Mouse (Mus musculus): ENCODE data around the gene Pacrg. TPM values are rescaled to one million over a fixed set of nuclear protein-coding genes. Genes with fewer than 3 reads are reported as not detected.

The Pacrg gene
- polyA plus RNA-seq, 1 experiment from 2014 or later: 22.5 TPM

DNA sequence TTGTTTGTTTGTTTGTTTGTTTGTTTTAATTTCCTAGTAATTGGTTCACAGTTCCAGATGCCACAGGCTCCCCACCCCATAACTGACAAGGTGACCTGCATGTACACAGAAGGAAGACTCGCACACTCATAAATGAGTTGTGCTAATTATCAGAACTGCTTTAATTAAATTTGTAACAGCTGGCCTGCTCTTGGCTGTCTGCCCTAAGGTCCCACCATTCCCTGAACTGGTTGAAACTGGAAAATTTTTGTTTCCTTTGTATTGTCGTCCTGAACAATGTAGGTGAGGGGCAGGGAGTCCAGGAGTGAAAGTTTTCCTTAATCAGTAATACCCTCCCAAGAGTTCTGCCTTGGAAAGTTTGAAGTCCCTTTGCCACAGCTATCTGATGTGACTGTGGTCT is 219.5 kb downstream of the Pacrg start:
- H3K4me3 ChIP-seq (ENCODE audit: low read depth, low read length): no peak overlapping the region
- no peaks in the 10 kb centered on the region for H3K9me3 ChIP-seq (replicated peaks; ENCODE audit: control insufficient read depth, low read length, poor library complexity, severe bottlenecking)
- H3K27ac ChIP-seq (ENCODE audit: low read length): no peak overlapping the region
- H3K9ac ChIP-seq (ENCODE audit: low read depth, low read length): no peak overlapping the region
- no peak for ATAC-seq
- WGBS: 66% methylated on average over 2 of the region's 2 CpGs
- no peaks in the 10 kb centered on the region for H3K4me1 ChIP-seq (ENCODE audit: control insufficient read depth, insufficient read depth, low read length)
- H3K4me2 ChIP-seq (ENCODE audit: low read length): no peak overlapping the region
- H3K27me3 ChIP-seq (ENCODE audit: control insufficient read depth, insufficient read depth, low read depth, low read length): no peaks in the 10 kb centered on the region
- H3K36me3 ChIP-seq (ENCODE audit: control insufficient read depth, insufficient read depth, low read length): no peaks in the 10 kb centered on the region

DNA sequence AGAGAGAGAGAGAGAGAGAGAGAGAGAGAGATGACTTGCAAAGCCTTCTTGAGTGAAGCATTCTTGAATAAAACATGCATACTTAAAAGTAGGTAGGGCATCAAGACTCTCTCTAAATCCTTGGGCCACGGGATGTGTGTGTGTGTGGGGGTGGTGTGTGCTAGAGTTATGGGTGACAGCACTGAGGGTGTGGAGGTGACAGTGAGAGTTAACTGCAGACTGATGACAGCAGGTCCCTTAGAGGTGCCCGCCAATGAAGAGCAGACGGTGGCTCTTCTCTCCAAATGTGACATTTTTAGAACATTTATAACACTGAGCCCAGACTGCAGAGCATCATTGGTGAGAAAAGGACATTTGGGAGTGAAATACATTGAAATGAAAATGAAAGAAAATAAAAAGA is 220.2 kb downstream of the Pacrg start:
- Histone ChIP-seq H3K4me1 (ENCODE audit: control insufficient read depth, insufficient read depth, low read length) (no peaks in the 10 kb centered on the region), H3K9ac (ENCODE audit: low read depth, low read length) (no peak overlapping the region), H3K4me2 (ENCODE audit: low read length) (no peak overlapping the region), H3K9me3 (replicated peaks; ENCODE audit: control insufficient read depth, low read length, poor library complexity, severe bottlenecking) (no peaks in the 10 kb centered on the region), H3K27me3 (ENCODE audit: control insufficient read depth, insufficient read depth, low read depth, low read length) (no peaks in the 10 kb centered on the region), H3K27ac (ENCODE audit: low read length) (no peak overlapping the region), H3K36me3 (ENCODE audit: control insufficient read depth, insufficient read depth, low read length) (no peaks in the 10 kb centered on the region), H3K4me3 (ENCODE audit: low read depth, low read length) (no peak overlapping the region)
- 86% methylated on average over 3 of the region's 3 CpGs for WGBS
- no peak for ATAC-seq

DNA sequence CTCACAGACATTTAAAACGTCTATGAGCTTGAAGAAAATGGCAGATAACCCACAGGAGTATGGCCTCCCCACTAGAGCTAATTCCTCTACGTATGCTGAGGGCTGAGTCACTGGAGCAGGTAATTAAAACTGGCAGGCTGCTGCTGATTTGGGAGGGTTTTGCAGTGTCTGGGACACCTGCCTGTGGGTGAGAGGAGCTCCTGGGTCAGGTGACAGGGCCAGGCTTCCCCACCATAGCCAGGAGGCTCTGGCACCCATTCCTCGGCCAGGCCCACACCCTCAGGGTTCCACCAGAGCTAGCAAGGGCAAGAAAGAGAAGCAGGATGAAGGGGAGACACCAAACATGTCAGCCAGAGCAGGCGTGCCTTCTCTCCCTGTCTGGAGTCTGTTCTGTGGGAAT is 222.5 kb downstream of the Pacrg start:
- Histone ChIP-seq H3K36me3 (ENCODE audit: control insufficient read depth, insufficient read depth, low read length) (no peaks in the 10 kb centered on the region), H3K4me2 (ENCODE audit: low read length) (no peak overlapping the region), H3K9me3 (replicated peaks; ENCODE audit: control insufficient read depth, low read length, poor library complexity, severe bottlenecking) (no peaks in the 10 kb centered on the region), H3K9ac (ENCODE audit: low read depth, low read length) (no peak overlapping the region), H3K27ac (ENCODE audit: low read length) (no peak overlapping the region), H3K4me1 (ENCODE audit: control insufficient read depth, insufficient read depth, low read length) (no peaks in the 10 kb centered on the region), H3K4me3 (ENCODE audit: low read depth, low read length) (no peak overlapping the region), H3K27me3 (ENCODE audit: control insufficient read depth, insufficient read depth, low read depth, low read length) (no peaks in the 10 kb centered on the region)
- no peak for ATAC-seq
- WGBS: 50% methylated on average over 4 of the region's 4 CpGs

DNA sequence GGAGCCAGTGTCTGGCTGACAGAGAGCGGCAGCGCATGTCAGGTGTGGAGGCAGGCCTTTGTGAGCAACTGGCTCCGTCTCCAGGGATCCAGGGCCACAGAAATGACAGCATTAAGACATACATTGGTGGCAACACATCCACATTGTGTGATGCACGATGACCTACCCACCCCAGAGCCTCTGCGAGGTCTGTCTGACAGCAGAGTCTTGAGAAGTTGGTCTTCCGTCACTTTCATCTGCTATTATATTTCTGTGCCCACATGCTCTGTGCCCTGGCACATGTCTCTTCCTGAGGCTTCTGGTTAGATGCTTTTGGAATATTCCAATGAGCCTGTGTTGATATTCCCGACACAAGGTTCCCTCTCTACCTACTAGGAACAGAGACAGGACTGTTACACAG is 224.5 kb downstream of the Pacrg start:
- H3K36me3 ChIP-seq (ENCODE audit: control insufficient read depth, insufficient read depth, low read length): no peaks in the 10 kb centered on the region
- no peak for ATAC-seq

DNA sequence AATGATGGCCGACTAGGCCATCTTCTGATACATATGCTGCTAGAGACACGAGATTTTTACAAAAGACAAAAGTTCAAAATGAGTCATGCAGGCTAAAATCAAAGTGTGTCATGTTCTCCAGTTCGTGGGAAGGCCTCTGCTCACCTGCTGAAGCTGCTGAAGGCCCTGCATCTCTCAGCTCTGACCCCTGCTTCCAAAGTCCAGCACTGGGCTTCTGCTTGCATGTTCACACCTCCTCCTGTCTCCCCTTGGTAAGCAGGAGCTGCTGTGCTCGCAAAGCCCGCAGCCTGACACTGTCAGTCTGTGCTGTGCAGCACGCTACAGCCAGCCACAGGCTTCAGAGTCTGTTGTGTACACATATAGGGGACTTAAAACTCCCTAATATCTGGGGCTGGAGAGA is 225.4 kb downstream of the Pacrg start:
- 85% methylated on average over 6 of the region's 6 CpGs for WGBS
- H3K9me3 ChIP-seq (replicated peaks; ENCODE audit: control insufficient read depth, low read length, poor library complexity, severe bottlenecking): no peaks in the 10 kb centered on the region
- no peak overlapping the region for H3K4me3 ChIP-seq (ENCODE audit: low read depth, low read length)
- no peak overlapping the region for H3K9ac ChIP-seq (ENCODE audit: low read depth, low read length)
- H3K27me3 ChIP-seq (ENCODE audit: control insufficient read depth, insufficient read depth, low read depth, low read length): no peaks in the 10 kb centered on the region
- no peaks in the 10 kb centered on the region for H3K4me1 ChIP-seq (ENCODE audit: control insufficient read depth, insufficient read depth, low read length)
- H3K27ac ChIP-seq (ENCODE audit: low read length): no peak overlapping the region
- H3K4me2 ChIP-seq (ENCODE audit: low read length): no peak overlapping the region
- ATAC-seq: no peak
- no peaks in the 10 kb centered on the region for H3K36me3 ChIP-seq (ENCODE audit: control insufficient read depth, insufficient read depth, low read length)

More for the DNA sequence above, 224.5 kb downstream of the Pacrg start:
- Histone ChIP-seq H3K4me1 (ENCODE audit: control insufficient read depth, insufficient read depth, low read length) (no peaks in the 10 kb centered on the region), H3K27ac (ENCODE audit: low read length) (no peak overlapping the region), H3K9ac (ENCODE audit: low read depth, low read length) (no peak overlapping the region), H3K27me3 (ENCODE audit: control insufficient read depth, insufficient read depth, low read depth, low read length) (no peaks in the 10 kb centered on the region), H3K9me3 (replicated peaks; ENCODE audit: control insufficient read depth, low read length, poor library complexity, severe bottlenecking) (no peaks in the 10 kb centered on the region), H3K4me3 (ENCODE audit: low read depth, low read length) (no peak overlapping the region), H3K4me2 (ENCODE audit: low read length) (no peak overlapping the region)
- 89% methylated on average over 7 of the region's 7 CpGs for WGBS

DNA sequence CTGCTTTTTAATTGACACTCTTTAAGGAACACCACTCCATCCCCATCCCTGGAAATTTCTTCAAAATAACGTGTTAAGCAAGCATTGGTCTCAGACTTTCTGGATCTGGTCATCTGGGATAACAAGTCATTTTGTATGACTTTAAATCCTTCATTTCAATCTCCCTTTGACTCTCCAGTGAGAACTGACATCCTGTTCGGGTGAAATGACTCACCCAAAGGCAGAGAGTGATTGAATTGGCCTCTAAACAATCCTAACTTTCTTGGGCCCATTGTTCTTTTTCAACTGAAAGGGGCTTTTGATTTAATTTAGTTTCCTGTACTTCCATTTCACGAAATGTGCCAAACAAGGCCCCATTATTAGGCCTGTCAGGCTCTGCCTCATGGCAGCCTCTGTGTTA is 228.5 kb downstream of the Pacrg start:
- no peaks in the 10 kb centered on the region for H3K27me3 ChIP-seq (ENCODE audit: control insufficient read depth, insufficient read depth, low read depth, low read length)
- no peaks in the 10 kb centered on the region for H3K9me3 ChIP-seq (replicated peaks; ENCODE audit: control insufficient read depth, low read length, poor library complexity, severe bottlenecking)
- H3K36me3 ChIP-seq (ENCODE audit: control insufficient read depth, insufficient read depth, low read length): no peaks in the 10 kb centered on the region
- ATAC-seq: no peak
- no peak overlapping the region for H3K4me2 ChIP-seq (ENCODE audit: low read length)
- H3K4me1 ChIP-seq (ENCODE audit: control insufficient read depth, insufficient read depth, low read length): no peaks in the 10 kb centered on the region
- WGBS: 35% methylated on average over 3 of the region's 3 CpGs
- H3K9ac ChIP-seq (ENCODE audit: low read depth, low read length): no peak overlapping the region
- H3K4me3 ChIP-seq (ENCODE audit: low read depth, low read length): no peak overlapping the region
- no peak overlapping the region for H3K27ac ChIP-seq (ENCODE audit: low read length)

DNA sequence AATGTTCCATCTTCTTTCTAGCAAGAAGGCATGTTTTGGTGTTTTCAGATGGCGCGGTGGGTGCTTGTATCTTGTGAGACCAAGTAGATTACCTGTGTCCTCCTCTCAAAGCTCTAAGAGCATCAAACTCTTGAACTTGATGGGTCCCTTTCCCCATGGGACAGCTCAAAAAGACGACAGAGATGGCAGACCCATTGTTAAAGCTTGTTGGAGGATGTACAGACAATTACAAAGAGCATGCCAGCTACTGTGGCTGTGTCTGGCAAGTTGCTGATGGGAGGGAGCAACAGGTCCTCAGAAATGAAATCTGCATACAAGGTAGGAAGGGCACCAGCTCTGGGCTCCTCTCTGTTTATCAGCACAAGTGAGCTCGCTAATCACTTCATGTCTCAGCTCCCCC is 232.0 kb downstream of the Pacrg start:
- Histone ChIP-seq H3K4me2 (ENCODE audit: low read length) (no peak overlapping the region), H3K9ac (ENCODE audit: low read depth, low read length) (no peak overlapping the region), H3K36me3 (ENCODE audit: control insufficient read depth, insufficient read depth, low read length) (no peaks in the 10 kb centered on the region), H3K4me3 (ENCODE audit: low read depth, low read length) (no peak overlapping the region), H3K9me3 (replicated peaks; ENCODE audit: control insufficient read depth, low read length, poor library complexity, severe bottlenecking) (no peaks in the 10 kb centered on the region), H3K27me3 (ENCODE audit: control insufficient read depth, insufficient read depth, low read depth, low read length) (no peaks in the 10 kb centered on the region), H3K27ac (ENCODE audit: low read length) (no peak overlapping the region), H3K4me1 (ENCODE audit: control insufficient read depth, insufficient read depth, low read length) (no peaks in the 10 kb centered on the region)
- ATAC-seq: no peak
- 85% methylated on average over 4 of the region's 4 CpGs for WGBS

DNA sequence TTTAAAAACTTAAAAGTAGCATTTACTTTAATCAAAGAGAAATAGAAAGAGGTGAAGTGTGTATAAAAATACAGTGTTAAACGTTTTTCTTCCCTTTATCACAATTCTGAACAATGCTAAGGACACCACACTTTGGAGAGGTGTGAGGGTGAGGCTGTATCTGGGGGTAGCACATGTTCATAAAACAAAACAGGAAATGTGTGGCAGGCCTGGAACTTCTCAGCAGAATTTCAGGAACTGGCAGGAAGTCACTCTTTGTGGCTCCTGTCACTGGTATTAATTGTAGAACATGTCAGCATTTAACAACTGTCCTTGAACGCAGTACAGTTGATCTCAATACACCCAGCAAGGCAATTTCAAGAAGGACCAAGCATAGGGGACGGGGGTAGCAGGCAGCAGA is 234.0 kb downstream of the Pacrg start:
- Histone ChIP-seq H3K4me3 (ENCODE audit: low read depth, low read length) (no peak overlapping the region), H3K27me3 (ENCODE audit: control insufficient read depth, insufficient read depth, low read depth, low read length) (no peaks in the 10 kb centered on the region), H3K36me3 (ENCODE audit: control insufficient read depth, insufficient read depth, low read length) (no peaks in the 10 kb centered on the region), H3K9me3 (replicated peaks; ENCODE audit: control insufficient read depth, low read length, poor library complexity, severe bottlenecking) (no peaks in the 10 kb centered on the region), H3K9ac (ENCODE audit: low read depth, low read length) (no peak overlapping the region), H3K4me2 (ENCODE audit: low read length) (no peak overlapping the region), H3K27ac (ENCODE audit: low read length) (no peak overlapping the region), H3K4me1 (ENCODE audit: control insufficient read depth, insufficient read depth, low read length) (no peaks in the 10 kb centered on the region)
- WGBS: 72% methylated on average over 3 of the region's 3 CpGs
- no peak for ATAC-seq

DNA sequence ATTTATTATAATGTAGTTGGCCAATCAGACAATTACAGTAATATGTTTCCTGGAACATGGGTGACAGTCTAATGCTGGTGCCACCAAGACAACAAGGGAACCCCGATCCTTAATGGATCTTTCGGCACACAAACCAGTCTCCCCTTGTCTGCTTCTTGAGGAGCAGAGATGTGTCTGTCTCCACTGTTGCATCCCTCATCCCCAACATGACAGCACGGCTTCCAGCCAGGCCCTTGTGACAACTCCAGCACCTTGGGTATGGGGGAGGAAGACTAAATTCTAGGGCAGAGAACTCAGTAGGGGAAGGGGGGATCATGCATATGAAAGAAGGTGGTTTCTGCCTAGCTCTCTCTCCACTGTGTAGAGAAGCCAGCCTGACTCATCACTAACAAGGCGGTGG is 242.4 kb downstream of the Pacrg start:
- no peaks in the 10 kb centered on the region for H3K4me1 ChIP-seq (ENCODE audit: control insufficient read depth, insufficient read depth, low read length)
- no peaks in the 10 kb centered on the region for H3K36me3 ChIP-seq (ENCODE audit: control insufficient read depth, insufficient read depth, low read length)
- no peak overlapping the region for H3K4me2 ChIP-seq (ENCODE audit: low read length)
- WGBS: 97% methylated on average over 4 of the region's 4 CpGs
- no peaks in the 10 kb centered on the region for H3K27me3 ChIP-seq (ENCODE audit: control insufficient read depth, insufficient read depth, low read depth, low read length)
- no peak overlapping the region for H3K27ac ChIP-seq (ENCODE audit: low read length)
- H3K4me3 ChIP-seq (ENCODE audit: low read depth, low read length): no peak overlapping the region
- no peaks in the 10 kb centered on the region for H3K9me3 ChIP-seq (replicated peaks; ENCODE audit: control insufficient read depth, low read length, poor library complexity, severe bottlenecking)
- ATAC-seq: no peak
- H3K9ac ChIP-seq (ENCODE audit: low read depth, low read length): no peak overlapping the region

DNA sequence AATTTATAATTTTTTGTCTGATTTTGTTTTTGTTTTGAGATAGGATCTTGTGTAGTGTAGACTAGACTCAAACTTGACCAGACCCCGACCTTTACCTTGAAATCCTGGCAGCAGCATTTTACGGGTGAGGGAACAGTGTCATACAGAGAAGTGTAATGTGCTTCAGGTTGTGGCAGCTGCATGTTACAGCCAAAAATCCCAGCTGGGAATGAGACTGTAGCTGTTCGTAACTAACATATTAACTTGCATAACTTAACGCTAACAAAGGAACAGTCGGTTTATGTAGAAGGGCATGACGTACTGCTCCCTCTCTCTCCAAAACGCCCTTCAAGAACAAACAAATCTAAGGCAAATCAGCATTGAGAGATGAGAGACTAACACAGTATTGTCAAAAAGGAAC is 250.5 kb downstream of the Pacrg start:
- 64% methylated on average over 7 of the region's 7 CpGs for WGBS
- no peak for ATAC-seq

More for the DNA sequence above, 250.5 kb downstream of the Pacrg start:
- no peaks in the 10 kb centered on the region for H3K4me1 ChIP-seq (ENCODE audit: control insufficient read depth, insufficient read depth, low read length)
- no peak overlapping the region for H3K27ac ChIP-seq (ENCODE audit: low read length)
- no peak overlapping the region for H3K4me2 ChIP-seq (ENCODE audit: low read length)
- H3K4me3 ChIP-seq (ENCODE audit: low read depth, low read length): no peak overlapping the region
- H3K36me3 ChIP-seq (ENCODE audit: control insufficient read depth, insufficient read depth, low read length): no peaks in the 10 kb centered on the region
- H3K27me3 ChIP-seq (ENCODE audit: control insufficient read depth, insufficient read depth, low read depth, low read length): no peaks in the 10 kb centered on the region
- no peak overlapping the region for H3K9ac ChIP-seq (ENCODE audit: low read depth, low read length)
- H3K9me3 ChIP-seq (replicated peaks; ENCODE audit: control insufficient read depth, low read length, poor library complexity, severe bottlenecking): no peaks in the 10 kb centered on the region

All from midbrain, embryonic 16.5 days (tissue).